Mouse (Mus musculus): ENCODE data around the gene 1600002K03Rik. TPM values are rescaled to one million over a fixed set of nuclear protein-coding genes. Genes with fewer than 3 reads are reported as not detected.
A peak's percentile ranks its signal among the peaks of the same experiment; 100 is the strongest.

Gene 1600002K03Rik
- polyA plus RNA-seq, 1 experiment from 2014 or later, result 16.3 TPM

GRCm38 (mm10) chr10:80136179-80136951, 36.4 kb upstream of the 1600002K03Rik start:
- 13% methylated on average over 36 of the region's 49 CpGs for WGBS
- H3K9ac ChIP-seq, result peak overlapping the region; percentile 97
- peak overlapping the region; percentile 83 for H3K4me3 ChIP-seq
- peak overlapping the region; percentile 97; the same call in 1 of the 2 replicates for H3K27ac ChIP-seq (replicated peaks)
- no peaks in the 10 kb centered on the region for H3K9me3 ChIP-seq
- peaks cover 58% of the 10 kb centered on the region for H3K4me1 ChIP-seq (replicated peaks)
- peaks cover 49% of the 10 kb centered on the region for H3K36me3 ChIP-seq
- peak overlapping the region; percentile 92 for H3K4me2 ChIP-seq
- H3K27me3 ChIP-seq, result peaks cover 17% of the 10 kb centered on the region
- no peak for ATAC-seq (ENCODE audit: low read depth)

GRCm38 (mm10) chr10:80136952-80137625, 35.7 kb upstream of the 1600002K03Rik start:
- ATAC-seq (ENCODE audit: low read depth), result no peak; the same call in 1 of the 2 replicates
- 4% methylated on average over 28 of the region's 29 CpGs for WGBS
- peaks cover 17% of the 10 kb centered on the region for H3K27me3 ChIP-seq

GRCm38 (mm10) chr10:80137626-80138552, 34.9 kb upstream of the 1600002K03Rik start:
- H3K9ac ChIP-seq, result peak overlapping the region; percentile 97
- peaks cover 34% of the 10 kb centered on the region for H3K36me3 ChIP-seq
- no peak for ATAC-seq (ENCODE audit: low read depth)
- peak overlapping the region; percentile 83 for H3K4me3 ChIP-seq
- WGBS, result 3% methylated on average over 31 of the region's 33 CpGs
- peaks cover 17% of the 10 kb centered on the region for H3K27me3 ChIP-seq
- peak overlapping the region; percentile 92 for H3K4me2 ChIP-seq
- H3K4me1 ChIP-seq (replicated peaks), result peaks cover 58% of the 10 kb centered on the region
- H3K27ac ChIP-seq (replicated peaks), result peak overlapping the region; percentile 97
- H3K9me3 ChIP-seq, result no peaks in the 10 kb centered on the region

More at GRCm38 (mm10) chr10:80136952-80137625, 35.7 kb upstream of the 1600002K03Rik start:
- Histone ChIP-seq H3K4me3 (peak overlapping the region; percentile 83), H3K4me2 (peak overlapping the region; percentile 92), H3K9ac (peak overlapping the region; percentile 97), H3K9me3 (no peaks in the 10 kb centered on the region), H3K4me1 (replicated peaks) (peaks cover 56% of the 10 kb centered on the region), H3K27ac (replicated peaks) (peak overlapping the region; percentile 97), H3K36me3 (peaks cover 42% of the 10 kb centered on the region)

DNA sequence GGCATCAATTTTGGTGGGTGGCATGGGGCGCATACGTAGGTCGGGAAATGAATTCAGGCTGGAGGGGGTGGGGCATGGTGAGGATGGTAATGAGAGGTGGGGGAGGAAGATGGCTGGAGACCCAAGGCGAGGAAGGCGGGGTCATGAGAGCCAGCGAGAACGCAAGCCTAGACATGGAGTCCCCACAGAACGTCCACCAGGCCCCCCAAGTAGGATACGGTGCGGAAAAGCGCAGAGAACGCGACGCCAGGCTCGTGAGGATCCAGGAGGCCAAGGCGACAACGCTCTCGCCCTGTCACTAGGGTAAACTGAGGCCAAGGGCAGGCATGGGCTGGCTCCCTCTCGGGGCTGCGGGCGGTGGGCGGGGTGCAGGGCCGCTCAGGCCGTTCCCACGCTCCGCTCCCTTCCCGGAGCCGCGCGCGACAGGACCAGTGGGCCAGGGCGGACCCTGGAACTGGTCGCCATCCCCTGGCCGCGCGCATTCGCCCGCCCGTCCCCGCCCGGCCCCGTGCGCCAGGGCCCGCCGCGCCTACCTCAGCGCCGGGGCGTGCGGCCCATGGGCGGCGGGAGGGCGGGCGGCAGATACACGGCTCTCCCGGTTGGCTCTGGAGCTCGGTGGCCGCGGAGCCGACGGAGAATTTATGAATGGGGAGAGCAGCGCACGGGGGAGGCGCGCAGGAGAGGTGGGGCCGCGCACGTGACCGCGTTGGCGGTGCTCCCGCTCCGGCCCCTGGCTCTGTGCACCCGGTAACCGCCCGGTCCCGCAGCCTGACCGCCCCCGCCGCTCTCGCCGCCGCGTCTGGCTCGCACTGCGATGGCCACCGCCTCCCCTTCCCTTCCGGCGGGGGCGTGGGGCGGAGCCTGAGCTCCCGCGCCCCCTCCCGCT, 33.9 kb upstream of the 1600002K03Rik start, which contains the start of gene Atp5d:
Gene Atp5d (plus strand): TSS at position 80 of the 886 bp plus-strand sequence.
- WGBS, result under 1% methylated on average over 70 of the region's 94 CpGs
- Histone ChIP-seq H3K27ac (replicated peaks) (peak within 1 kb of the TSS; percentile 97), H3K27me3 (peaks cover 17% of the 10 kb centered on the region), H3K4me1 (replicated peaks) (peaks cover 63% of the 10 kb centered on the region), H3K9me3 (no peaks in the 10 kb centered on the region), H3K36me3 (peaks cover 28% of the 10 kb centered on the region), H3K9ac (peak within 1 kb of the TSS; percentile 97), H3K4me3 (peak within 1 kb of the TSS; percentile 83), H3K4me2 (peak within 1 kb of the TSS; percentile 92)
- ATAC-seq (ENCODE audit: low read depth), result peak; percentile 6; the same call in 1 of the 2 replicates

DNA sequence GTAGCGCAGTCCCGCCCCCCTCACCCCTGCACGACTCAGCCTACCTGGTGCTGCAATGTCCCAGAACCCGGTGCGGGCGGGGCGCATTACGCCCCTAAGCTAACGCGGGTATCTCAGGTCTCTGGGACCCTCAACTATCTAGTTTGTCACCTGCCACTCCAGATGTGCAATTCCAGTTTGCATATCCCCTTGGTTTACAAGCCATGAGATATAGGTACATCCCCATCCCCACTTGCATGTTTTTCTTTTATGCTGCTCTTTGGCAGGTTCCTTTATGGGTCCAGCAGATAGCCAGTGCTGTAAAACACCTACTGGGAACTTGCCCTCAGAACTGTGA, 33.3 kb upstream of the 1600002K03Rik start:
- 0% methylated on average over 10 of the region's 10 CpGs for WGBS
- Histone ChIP-seq H3K9ac (peak overlapping the region; percentile 97), H3K27ac (replicated peaks) (peak overlapping the region; percentile 97), H3K27me3 (peaks cover 17% of the 10 kb centered on the region), H3K9me3 (no peaks in the 10 kb centered on the region), H3K36me3 (peaks cover 28% of the 10 kb centered on the region), H3K4me2 (peak overlapping the region; percentile 92), H3K4me1 (replicated peaks) (peaks cover 68% of the 10 kb centered on the region), H3K4me3 (peak overlapping the region; percentile 83)
- no peak for ATAC-seq (ENCODE audit: low read depth)

- H3K4me2 ChIP-seq, result peak overlapping the region; percentile 93; the same call in 1 of the 2 replicates
These were observed 32.6 kb upstream of the 1600002K03Rik start for GRCm38 (mm10) chr10:80139975-80140665.

DNA sequence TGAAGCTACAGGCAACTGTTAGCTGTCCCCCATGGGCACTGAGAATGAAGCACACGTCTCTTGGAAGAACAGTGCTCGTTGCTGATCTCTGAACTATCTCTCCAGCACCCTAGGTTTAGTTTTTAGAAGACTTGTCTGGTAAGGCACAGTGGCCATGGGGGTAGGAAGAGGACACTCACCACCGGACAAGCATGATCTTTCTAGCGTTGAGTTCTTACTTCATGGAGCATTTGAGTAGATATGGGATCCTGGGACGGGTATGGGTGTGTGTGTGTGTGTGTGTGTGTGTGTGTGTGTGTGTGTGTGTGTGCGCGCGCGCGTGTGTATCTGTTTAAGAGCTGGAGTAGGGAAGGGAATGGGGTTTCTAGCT, 32.1 kb upstream of the 1600002K03Rik start, which contains the start of gene Cbarp:
Gene Cbarp (minus strand): TSS at position 170 of the 370 bp plus-strand sequence.
- WGBS, result 76% methylated on average over 10 of the region's 10 CpGs
- Histone ChIP-seq H3K9me3 (no peaks in the 10 kb centered on the region), H3K9ac (peak within 1 kb of the TSS; percentile 97), H3K4me1 (replicated peaks) (peaks cover 78% of the 10 kb centered on the region), H3K27ac (replicated peaks) (peak within 1 kb of the TSS; percentile 97), H3K4me3 (peak within 1 kb of the TSS; percentile 83), H3K36me3 (peaks cover 28% of the 10 kb centered on the region), H3K4me2 (peak within 1 kb of the TSS; percentile 93), H3K27me3 (peaks cover 14% of the 10 kb centered on the region)
- no peak for ATAC-seq (ENCODE audit: low read depth)

More at GRCm38 (mm10) chr10:80139975-80140665, 32.6 kb upstream of the 1600002K03Rik start:
- Histone ChIP-seq H3K36me3 (peaks cover 28% of the 10 kb centered on the region), H3K4me1 (replicated peaks) (peaks cover 72% of the 10 kb centered on the region), H3K27ac (replicated peaks) (peak overlapping the region; percentile 97), H3K4me3 (peak overlapping the region; percentile 83; the same call in 1 of the 2 replicates), H3K9me3 (no peaks in the 10 kb centered on the region), H3K27me3 (peaks cover 17% of the 10 kb centered on the region), H3K9ac (no peak overlapping the region)
- ATAC-seq (ENCODE audit: low read depth), result no peak
- 74% methylated on average over 11 of the region's 11 CpGs for WGBS

DNA sequence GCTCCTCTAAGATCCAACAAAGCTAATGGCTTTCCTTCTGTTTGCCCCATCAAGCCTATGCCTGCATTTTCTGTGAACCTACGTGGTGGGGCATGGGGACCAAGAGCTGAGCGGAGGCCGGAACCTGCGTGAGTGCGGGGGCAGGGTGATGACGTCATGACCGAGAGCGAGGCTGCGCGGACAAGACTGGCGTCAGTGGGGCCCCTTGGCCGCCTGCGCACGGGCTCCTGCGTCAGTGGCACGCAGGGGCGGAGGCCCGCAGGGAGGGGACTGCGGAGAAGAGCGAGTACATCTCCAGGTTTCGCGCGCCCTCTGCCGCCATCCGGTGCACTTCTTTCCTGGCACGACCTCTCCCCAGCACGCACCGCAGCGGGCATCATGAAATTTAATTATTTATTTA, 31.5 kb upstream of the 1600002K03Rik start:
- Histone ChIP-seq H3K4me2 (peak overlapping the region; percentile 93), H3K4me3 (peak overlapping the region; percentile 67), H3K27me3 (peaks cover 8% of the 10 kb centered on the region), H3K9ac (peak overlapping the region; percentile 64), H3K27ac (replicated peaks) (peak overlapping the region; percentile 90), H3K9me3 (no peaks in the 10 kb centered on the region), H3K4me1 (replicated peaks) (peaks cover 81% of the 10 kb centered on the region), H3K36me3 (peaks cover 28% of the 10 kb centered on the region)
- whole genome bisulfite sequencing, result under 1% methylated on average over 29 of the region's 29 CpGs
- ATAC-seq (ENCODE audit: low read depth), result peak; percentile 52

DNA sequence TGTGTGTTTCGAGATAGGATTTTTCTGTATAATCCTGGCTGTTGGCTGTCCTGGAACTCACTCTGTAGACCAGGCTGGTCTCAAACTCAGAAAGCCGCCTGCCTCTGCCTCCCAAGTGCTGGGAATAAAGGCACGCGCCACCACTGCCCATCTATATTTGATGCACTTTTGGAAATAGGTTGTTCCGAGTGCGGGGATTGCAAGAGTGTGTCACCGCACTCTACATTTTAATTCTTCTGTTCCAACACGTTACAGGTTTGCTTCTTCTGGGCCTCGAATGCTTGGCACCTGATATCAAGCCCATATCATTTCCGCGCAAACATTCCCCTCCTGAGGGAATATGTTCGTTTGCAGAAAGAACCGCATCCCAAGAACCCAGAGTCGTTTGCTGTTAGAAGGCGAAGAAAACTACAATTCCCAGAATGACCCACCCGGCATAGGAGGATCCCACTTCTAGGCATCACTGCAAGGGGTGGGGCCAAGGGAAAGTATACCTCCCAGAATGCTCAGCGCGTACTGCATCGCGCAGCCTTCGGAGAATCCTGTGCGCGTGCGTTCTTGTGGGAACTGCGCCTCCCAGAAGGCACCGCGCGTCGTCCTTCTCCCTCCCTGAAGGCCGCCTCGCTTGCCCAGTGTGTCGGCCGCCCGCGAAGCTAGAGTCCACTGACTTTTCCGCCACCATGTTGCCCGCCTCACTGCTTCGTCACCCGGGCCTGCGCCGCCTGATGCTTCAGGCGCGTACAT, 30.8 kb upstream of the 1600002K03Rik start:
- peak overlapping the region; percentile 93 for H3K4me2 ChIP-seq
- under 1% methylated on average over 43 of the region's 43 CpGs for WGBS
- no peaks in the 10 kb centered on the region for H3K9me3 ChIP-seq
- peak overlapping the region; percentile 67 for H3K4me3 ChIP-seq
- peaks cover 80% of the 10 kb centered on the region for H3K4me1 ChIP-seq (replicated peaks)
- H3K36me3 ChIP-seq, result peaks cover 34% of the 10 kb centered on the region
- peaks cover 3% of the 10 kb centered on the region; the same call in 1 of the 2 replicates for H3K27me3 ChIP-seq
- H3K27ac ChIP-seq (replicated peaks), result peak overlapping the region; percentile 90
- peak overlapping the region; percentile 86 for H3K9ac ChIP-seq
- ATAC-seq (ENCODE audit: low read depth), result peak; percentile 88

- Histone ChIP-seq H3K4me1 (replicated peaks) (peaks cover 80% of the 10 kb centered on the region), H3K9me3 (no peaks in the 10 kb centered on the region), H3K36me3 (peaks cover 34% of the 10 kb centered on the region), H3K27ac (replicated peaks) (peak overlapping the region; percentile 90), H3K4me2 (peak overlapping the region; percentile 93), H3K4me3 (peak overlapping the region; percentile 67), H3K27me3 (no peaks in the 10 kb centered on the region), H3K9ac (peak overlapping the region; percentile 86)
- WGBS, result 0% methylated on average over 15 of the region's 15 CpGs
- ATAC-seq (ENCODE audit: low read depth), result no peak
These were observed 30.2 kb upstream of the 1600002K03Rik start for GRCm38 (mm10) chr10:80142530-80142925.

Data from neural tube, embryonic 13.5 days (tissue).